Mouse (Mus musculus): Measurements from ENCODE around the gene Etfbkmt. TPM values are rescaled to one million over a fixed set of nuclear protein-coding genes. Genes with fewer than 3 reads are reported as not detected.

Gene Etfbkmt
- 15.6 and 17.4 TPM in 2 replicates for polyA plus RNA-seq (2016; fragmentation: Nextera tagmentation; extraction: Ambion mirVana)

GRCm38 (mm10) chr6:149139471-149139870 lies at the start of gene Etfbkmt:
Gene Etfbkmt (plus strand): TSS chr6:149139849.
- Histone ChIP-seq H3K4me2 (no peak within 1 kb of the TSS), H3K27me3 (replicated peaks) (no peaks in the 10 kb centered on the region), H3K4me3 (no peak within 1 kb of the TSS), H3K4me1 (replicated peaks) (peaks cover 26% of the 10 kb centered on the region), H3K36me3 (peaks cover 11% of the 10 kb centered on the region), H3K27ac (ENCODE audit: poor library complexity, severe bottlenecking) (no peak within 1 kb of the TSS), H3K9me3 (replicated peaks) (no peaks in the 10 kb centered on the region), H3K9ac (no peak within 1 kb of the TSS)
- 78% methylated on average over 1 of the region's 1 CpGs for WGBS
- no peak for ATAC-seq (ENCODE audit: insufficient number of reproducible peaks, low FRiP score)

DNA sequence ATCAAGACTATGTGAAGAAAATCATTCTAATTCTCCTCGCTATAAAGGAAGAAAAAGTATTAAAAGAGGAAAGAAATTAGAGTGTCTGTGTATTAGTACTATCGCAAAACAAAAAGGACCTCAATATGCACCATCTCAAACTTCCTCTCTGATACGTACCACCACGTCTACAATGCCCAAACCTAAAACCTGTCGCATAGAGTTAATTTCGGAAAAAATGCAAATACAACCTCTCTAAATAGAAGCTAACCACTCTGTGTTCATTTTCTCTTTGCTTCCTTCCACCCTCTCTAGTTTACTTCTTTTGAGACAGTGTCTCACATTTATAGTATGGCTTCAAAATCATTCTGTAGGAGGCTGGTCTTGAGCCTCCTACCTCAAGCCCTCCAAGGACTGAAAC lies 47.2 kb upstream of the Etfbkmt start:
- H3K4me1 ChIP-seq (replicated peaks), result peaks cover 10% of the 10 kb centered on the region
- no peaks in the 10 kb centered on the region for H3K27me3 ChIP-seq (replicated peaks)
- 87% methylated on average over 6 of the region's 6 CpGs for WGBS
- H3K4me3 ChIP-seq, result no peak overlapping the region
- H3K9me3 ChIP-seq (replicated peaks), result no peaks in the 10 kb centered on the region
- H3K36me3 ChIP-seq, result no peaks in the 10 kb centered on the region
- no peak overlapping the region for H3K27ac ChIP-seq (ENCODE audit: poor library complexity, severe bottlenecking)
- H3K9ac ChIP-seq, result no peak overlapping the region
- no peak overlapping the region for H3K4me2 ChIP-seq
- ATAC-seq (ENCODE audit: insufficient number of reproducible peaks, low FRiP score), result no peak

DNA sequence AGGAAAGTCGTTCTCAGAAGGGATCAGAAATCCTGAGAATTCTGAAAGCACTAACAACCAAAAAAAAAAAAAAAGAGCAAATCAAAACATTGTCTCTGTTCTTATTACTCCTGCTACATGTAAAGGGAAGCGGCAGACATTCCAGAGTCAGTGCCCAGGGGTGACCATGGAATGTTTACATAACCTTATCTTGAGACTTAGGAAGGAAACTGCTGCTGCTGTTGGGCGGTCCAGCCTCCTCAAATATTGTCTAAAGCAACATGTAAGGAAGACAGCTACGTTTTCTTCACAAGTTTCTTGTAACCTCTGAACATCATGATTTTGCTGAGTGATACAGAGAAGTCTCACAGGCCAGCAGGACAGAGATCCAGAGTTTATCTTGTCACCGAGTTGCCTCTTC lies 46.2 kb upstream of the Etfbkmt start:
- no peaks in the 10 kb centered on the region for H3K36me3 ChIP-seq
- H3K9ac ChIP-seq, result no peak overlapping the region
- 6% methylated on average over 5 of the region's 5 CpGs for WGBS
- no peaks in the 10 kb centered on the region for H3K9me3 ChIP-seq (replicated peaks)
- ATAC-seq (ENCODE audit: insufficient number of reproducible peaks, low FRiP score), result peak; percentile 77
- H3K27ac ChIP-seq (ENCODE audit: poor library complexity, severe bottlenecking), result no peak overlapping the region
- H3K27me3 ChIP-seq (replicated peaks), result no peaks in the 10 kb centered on the region
- peaks cover 10% of the 10 kb centered on the region for H3K4me1 ChIP-seq (replicated peaks)
- peak overlapping the region; percentile 47 for H3K4me2 ChIP-seq
- no peak overlapping the region for H3K4me3 ChIP-seq

DNA sequence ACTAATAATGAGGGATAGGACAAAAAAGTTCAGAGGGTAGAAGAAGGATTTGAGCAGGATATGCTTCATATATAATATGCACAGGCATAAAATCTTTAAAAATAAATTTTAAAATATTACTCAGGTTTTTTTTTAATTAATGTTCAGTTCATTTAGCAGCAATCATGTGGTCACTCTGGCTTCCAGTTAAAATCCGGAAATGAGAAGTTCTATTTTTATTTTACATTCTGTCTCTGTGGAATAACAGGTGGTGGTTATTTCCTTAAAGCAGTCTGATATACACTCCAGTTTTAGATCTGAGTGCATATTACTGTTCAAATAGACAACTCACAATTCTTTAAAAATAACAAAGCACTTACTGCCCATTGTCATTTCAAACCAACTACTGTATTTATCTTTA lies 45.1 kb upstream of the Etfbkmt start:
- H3K27ac ChIP-seq (ENCODE audit: poor library complexity, severe bottlenecking), result no peak overlapping the region
- H3K9ac ChIP-seq, result no peak overlapping the region
- no peaks in the 10 kb centered on the region for H3K27me3 ChIP-seq (replicated peaks)
- ATAC-seq (ENCODE audit: insufficient number of reproducible peaks, low FRiP score), result no peak
- H3K4me1 ChIP-seq (replicated peaks), result peaks cover 10% of the 10 kb centered on the region
- no peak overlapping the region for H3K4me2 ChIP-seq
- WGBS, result 43% methylated on average over 1 of the region's 1 CpGs
- no peaks in the 10 kb centered on the region for H3K9me3 ChIP-seq (replicated peaks)
- H3K36me3 ChIP-seq, result no peaks in the 10 kb centered on the region
- H3K4me3 ChIP-seq, result no peak overlapping the region

- Histone ChIP-seq H3K9ac (no peak overlapping the region), H3K27ac (ENCODE audit: poor library complexity, severe bottlenecking) (no peak overlapping the region)
- WGBS, result 72% methylated on average over 6 of the region's 6 CpGs
These were observed 44.3 kb upstream of the Etfbkmt start for GRCm38 (mm10) chr6:149095389-149095788.

GRCm38 (mm10) chr6:149096233-149096632 lies 43.4 kb upstream of the Etfbkmt start:
- no peak overlapping the region for H3K27ac ChIP-seq (ENCODE audit: poor library complexity, severe bottlenecking)
- WGBS, result 90% methylated on average over 2 of the region's 2 CpGs
- no peak overlapping the region for H3K4me3 ChIP-seq
- peaks cover 10% of the 10 kb centered on the region for H3K4me1 ChIP-seq (replicated peaks)
- H3K9ac ChIP-seq, result no peak overlapping the region
- no peaks in the 10 kb centered on the region for H3K27me3 ChIP-seq (replicated peaks)
- H3K36me3 ChIP-seq, result no peaks in the 10 kb centered on the region
- H3K4me2 ChIP-seq, result no peak overlapping the region
- ATAC-seq (ENCODE audit: insufficient number of reproducible peaks, low FRiP score), result no peak
- no peaks in the 10 kb centered on the region for H3K9me3 ChIP-seq (replicated peaks)

More at GRCm38 (mm10) chr6:149095389-149095788, 44.3 kb upstream of the Etfbkmt start:
- H3K4me3 ChIP-seq, result no peak overlapping the region
- no peaks in the 10 kb centered on the region for H3K9me3 ChIP-seq (replicated peaks)
- no peaks in the 10 kb centered on the region for H3K27me3 ChIP-seq (replicated peaks)
- ATAC-seq (ENCODE audit: insufficient number of reproducible peaks, low FRiP score), result no peak
- H3K4me1 ChIP-seq (replicated peaks), result peaks cover 10% of the 10 kb centered on the region
- H3K4me2 ChIP-seq, result no peak overlapping the region
- no peaks in the 10 kb centered on the region for H3K36me3 ChIP-seq

- H3K27me3 ChIP-seq (replicated peaks), result no peaks in the 10 kb centered on the region
- no peak overlapping the region for H3K27ac ChIP-seq (ENCODE audit: poor library complexity, severe bottlenecking)
- H3K9me3 ChIP-seq (replicated peaks), result no peaks in the 10 kb centered on the region
- peaks cover 10% of the 10 kb centered on the region for H3K4me1 ChIP-seq (replicated peaks)
- 85% methylated on average over 1 of the region's 1 CpGs for WGBS
- H3K4me3 ChIP-seq, result no peak overlapping the region
- H3K4me2 ChIP-seq, result no peak overlapping the region
- H3K9ac ChIP-seq, result no peak overlapping the region
- H3K36me3 ChIP-seq, result no peaks in the 10 kb centered on the region
- no peak for ATAC-seq (ENCODE audit: insufficient number of reproducible peaks, low FRiP score)
These were observed 42.4 kb upstream of the Etfbkmt start for GRCm38 (mm10) chr6:149097276-149097675.

GRCm38 (mm10) chr6:149098993-149099392 lies 40.7 kb upstream of the Etfbkmt start:
- no peak for ATAC-seq (ENCODE audit: insufficient number of reproducible peaks, low FRiP score)
- Histone ChIP-seq H3K4me3 (no peak overlapping the region), H3K4me1 (replicated peaks) (peaks cover 4% of the 10 kb centered on the region), H3K27me3 (replicated peaks) (no peaks in the 10 kb centered on the region), H3K4me2 (no peak overlapping the region), H3K9me3 (replicated peaks) (no peaks in the 10 kb centered on the region), H3K9ac (no peak overlapping the region), H3K36me3 (no peaks in the 10 kb centered on the region), H3K27ac (ENCODE audit: poor library complexity, severe bottlenecking) (no peak overlapping the region)

DNA sequence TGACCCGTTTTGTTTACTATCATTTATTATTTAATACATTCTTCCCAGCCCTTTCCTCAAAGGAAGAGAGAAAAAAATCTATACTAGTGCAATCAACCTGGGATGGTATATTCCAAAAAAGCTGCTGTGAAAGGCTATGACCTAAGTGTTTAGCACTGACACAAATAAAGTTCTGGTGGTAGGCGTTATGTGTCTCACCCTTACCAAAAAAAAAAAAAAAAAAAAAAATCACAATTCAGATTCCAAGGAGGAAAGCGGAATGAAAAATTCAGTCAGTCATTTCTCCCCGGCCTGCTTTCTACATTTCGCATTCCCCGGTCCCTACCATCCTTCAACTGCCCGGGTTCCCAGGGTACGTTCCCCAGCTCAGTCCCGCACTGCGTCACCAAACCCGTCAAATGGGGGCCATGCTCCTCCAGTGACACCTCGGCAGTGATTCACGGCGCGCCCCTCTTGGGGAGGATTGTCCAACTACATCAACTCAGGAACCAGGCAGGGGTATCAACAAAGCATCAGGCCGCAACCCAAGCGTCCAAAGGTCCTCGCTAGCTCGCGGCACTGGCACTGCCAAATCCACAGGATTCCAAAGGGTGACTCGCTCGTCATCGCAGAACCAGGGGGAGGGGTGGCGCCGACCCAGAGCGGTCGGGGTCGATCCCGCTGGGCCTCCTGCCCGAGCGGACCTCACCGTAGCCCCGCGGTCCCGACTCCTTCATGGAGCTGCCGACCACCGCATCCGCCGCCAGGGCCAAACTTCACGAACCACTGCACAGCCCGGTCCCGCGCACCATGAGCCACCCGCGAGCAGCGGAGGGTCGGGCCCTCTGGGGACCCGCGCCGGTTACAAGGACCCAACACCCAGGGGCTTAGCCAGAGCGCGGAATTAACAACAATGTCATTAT lies 39.2 kb upstream of the Etfbkmt start:
- ATAC-seq (ENCODE audit: insufficient number of reproducible peaks, low FRiP score), result peak; percentile 60
- H3K9ac ChIP-seq, result peak overlapping the region; percentile 93
- H3K9me3 ChIP-seq (replicated peaks), result no peaks in the 10 kb centered on the region
- peak overlapping the region; percentile 77 for H3K4me2 ChIP-seq
- WGBS, result 1% methylated on average over 52 of the region's 52 CpGs
- H3K36me3 ChIP-seq, result no peaks in the 10 kb centered on the region
- peak overlapping the region; percentile 97 for H3K27ac ChIP-seq (ENCODE audit: poor library complexity, severe bottlenecking)
- peak overlapping the region; percentile 90 for H3K4me3 ChIP-seq
- no peaks in the 10 kb centered on the region for H3K27me3 ChIP-seq (replicated peaks)
- H3K4me1 ChIP-seq (replicated peaks), result peaks cover 1% of the 10 kb centered on the region

DNA sequence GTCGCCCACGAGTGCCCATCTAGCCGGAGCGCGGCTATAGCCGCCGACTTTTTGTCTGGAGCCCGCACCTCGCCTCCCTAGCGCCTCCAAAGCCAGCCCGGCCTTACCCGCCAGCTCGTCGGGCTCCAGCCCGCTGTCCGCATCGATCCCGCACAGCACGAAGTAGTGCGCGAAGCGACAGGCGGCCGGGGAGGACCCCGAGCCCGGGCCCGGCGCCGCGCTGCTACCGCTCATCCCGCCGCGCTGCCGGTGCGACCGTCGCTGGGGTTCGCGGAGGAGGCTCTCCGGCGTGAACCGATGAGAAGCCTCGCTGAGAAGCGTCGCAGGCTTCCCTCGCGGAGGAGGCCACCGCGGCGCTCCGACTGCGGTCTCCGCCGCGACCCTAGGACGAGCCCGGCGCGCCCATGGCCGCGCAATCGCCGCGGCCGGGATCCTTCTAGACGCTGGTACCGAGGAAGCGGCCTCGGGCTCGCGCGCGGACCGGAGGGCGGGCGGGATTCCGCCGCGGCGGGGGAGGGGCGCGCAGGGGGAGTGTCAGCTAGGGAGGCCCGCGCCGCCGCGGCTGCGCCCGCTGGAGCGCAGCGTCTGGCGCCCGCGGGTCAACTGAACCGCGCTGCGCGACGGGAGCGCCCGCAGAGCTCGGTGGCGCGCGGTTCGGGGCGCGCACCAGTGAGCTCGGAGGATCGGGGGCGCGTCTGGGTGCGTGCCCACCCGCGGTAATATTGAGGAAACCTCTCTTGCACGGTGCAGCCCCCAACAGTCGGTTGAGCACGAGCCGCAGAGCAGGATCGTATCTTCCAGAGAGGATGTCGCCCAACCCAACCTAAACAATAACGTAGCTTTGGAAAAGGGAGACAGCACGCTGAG lies 38.3 kb upstream of the Etfbkmt start, which contains the start of gene Dennd5b:
TSS of gene Dennd5b (minus strand) at position 605 of the 867 bp plus-strand sequence.
- Histone ChIP-seq H3K4me2 (peak within 1 kb of the TSS; percentile 77), H3K36me3 (no peaks in the 10 kb centered on the region), H3K27ac (ENCODE audit: poor library complexity, severe bottlenecking) (peak within 1 kb of the TSS; percentile 97), H3K9ac (peak within 1 kb of the TSS; percentile 93), H3K27me3 (replicated peaks) (no peaks in the 10 kb centered on the region), H3K4me1 (replicated peaks) (no peaks in the 10 kb centered on the region), H3K9me3 (replicated peaks) (no peaks in the 10 kb centered on the region), H3K4me3 (peak within 1 kb of the TSS; percentile 90)
- ATAC-seq (ENCODE audit: insufficient number of reproducible peaks, low FRiP score), result peak; percentile 91
- under 1% methylated on average over 110 of the region's 124 CpGs for WGBS

DNA sequence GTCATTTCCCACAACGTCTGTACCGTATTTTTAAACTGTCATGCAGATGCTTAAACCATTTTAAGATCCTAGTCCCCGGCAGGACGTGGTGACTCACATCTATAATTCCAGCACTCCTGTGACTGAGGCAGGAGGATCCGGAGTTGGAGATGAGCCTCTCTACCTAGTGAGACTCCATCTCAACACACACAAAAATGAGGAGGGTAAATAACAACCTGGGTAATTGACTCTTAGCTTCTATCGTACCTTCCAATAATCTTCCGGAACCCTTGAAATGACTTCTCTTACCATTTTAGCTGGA lies 37.8 kb upstream of the Etfbkmt start:
- ATAC-seq (ENCODE audit: insufficient number of reproducible peaks, low FRiP score), result no peak
- Histone ChIP-seq H3K27me3 (replicated peaks) (no peaks in the 10 kb centered on the region), H3K9ac (peak overlapping the region; percentile 93), H3K4me3 (peak overlapping the region; percentile 90), H3K9me3 (replicated peaks) (no peaks in the 10 kb centered on the region), H3K27ac (ENCODE audit: poor library complexity, severe bottlenecking) (peak overlapping the region; percentile 97), H3K36me3 (no peaks in the 10 kb centered on the region), H3K4me1 (replicated peaks) (no peaks in the 10 kb centered on the region), H3K4me2 (peak overlapping the region; percentile 77)
- WGBS, result 15% methylated on average over 7 of the region's 7 CpGs
